Comparison of ENCODE assay signal across 21 mouse cellular contexts in the genomic region with DNA sequence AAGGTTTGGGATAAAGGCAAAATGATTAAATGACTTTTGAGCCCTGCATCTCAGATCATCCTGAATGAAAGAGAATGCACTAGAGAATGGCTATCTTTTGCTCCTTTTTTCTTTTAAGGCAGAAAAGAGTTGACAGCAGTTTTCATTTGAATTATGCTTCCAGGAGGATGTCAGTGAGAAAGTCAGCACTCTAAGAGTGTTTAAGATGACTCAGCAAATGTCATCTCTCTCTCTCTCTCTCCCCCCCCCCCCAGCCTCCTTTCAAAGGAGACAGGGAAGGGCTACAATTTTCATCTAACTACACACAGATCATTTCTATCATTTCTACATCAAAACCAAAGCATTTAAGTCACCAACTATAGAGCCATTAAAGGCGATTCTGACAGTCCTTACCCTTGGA. TPM values are rescaled to one million over a fixed set of nuclear protein-coding genes. Genes with fewer than 3 reads are reported as not detected.
DNase-seq lines count a peak whose midpoint lies in the region; TF ChIP-seq lines count a peak whose summit lies in the region.
"Had no signal": no experiment of that assay in that cellular context is flagged by ENCODE, and none has a peak within 500 bp of the region (broad histone marks: within the 10 kb centered on the region; RNA-seq: fewer than 3 reads in every experiment).

No protein-coding gene starts in this region.

- H3K27ac ChIP-seq in CH12.LX (ENCODE audit: insufficient read depth, low read depth) (no peak overlapping the region), ES-E14 (ENCODE audit: insufficient read depth, low read depth, low read length, poor library complexity, severe bottlenecking) (no peak overlapping the region)
- H3K27ac ChIP-seq in embryonic fibroblast, embryonic 13.5 days (ENCODE audit: insufficient read depth, low read length), result peak overlapping the region; percentile 18

- H3K36me3 ChIP-seq in CH12.LX (replicated peaks in 1 of 2; ENCODE audit: control insufficient read depth in 1 of 2, insufficient read depth in 1 of 2, low read length in 1 of 2), result no peaks in the 10 kb centered on the region
- no peaks in the 10 kb centered on the region for H3K36me3 ChIP-seq in ES-E14 (ENCODE audit: control insufficient read depth, insufficient read depth, low read length, poor library complexity, severe bottlenecking)
- H3K36me3 ChIP-seq: G1E had no signal

- TF ChIP-seq EP300 in CH12.LX (IDR thresholded peaks at IDR 0.05; ENCODE audit: low read length), result no peak

- H3K4me1 ChIP-seq in CH12.LX (ENCODE audit: control insufficient read depth in 1 of 2, insufficient read depth in 2 of 2) (no peaks in the 10 kb centered on the region), ES-E14 (ENCODE audit: control insufficient read depth in 2 of 2, insufficient read depth in 2 of 2, low read length in 2 of 2, poor library complexity in 1 of 2) (no peaks in the 10 kb centered on the region)
- peaks cover 2% of the 10 kb centered on the region; the same call in 1 of the 2 replicates for H3K4me1 ChIP-seq in embryonic fibroblast, embryonic 13.5 days (ENCODE audit: control insufficient read depth, insufficient read depth, low read length)

- intact Hi-C loops in left cerebral cortex, postnatal 14 days (cut with DNase I), result no loop called here

- no peak overlapping the region for H3K9ac ChIP-seq in CH12.LX (ENCODE audit: insufficient read depth, low read depth)
- no peak overlapping the region for H3K9ac ChIP-seq in ES-E14 (ENCODE audit: insufficient read depth, low read depth, low read length, poor library complexity, severe bottlenecking)

- no peaks in the 10 kb centered on the region for H3K79me2 ChIP-seq in CH12.LX (replicated peaks; ENCODE audit: control insufficient read depth, extremely low read depth, insufficient read depth, poor library complexity, severe bottlenecking)

- DNase-seq in CH12.LX (ENCODE audit: extremely low read depth) (no peak), ES-E14 (ENCODE audit: low read depth, low spot score) (no peak)
- DNase-seq in layer of hippocampus, postnatal 10 days (ENCODE audit: low spot score in 2 of 2), result no peak
- no peak for DNase-seq in heart, adult 11 months
- no peak for DNase-seq in left cerebral cortex, postnatal 14 days (ENCODE audit: low spot score in 2 of 2)
- DNase-seq: adrenal gland, adult 2 months; adrenal gland, adult 8-10 months; adrenal gland, postnatal 10 days; adrenal gland, postnatal 14 days; adrenal gland, postnatal 25 days; adrenal gland, postnatal 36 days; B cell, adult 2 months; cerebellum, adult 11 months; cerebellum, adult 11-12 months; cerebellum, adult 18-20 months; cerebellum, adult 2 months; cerebellum, adult 8-10 months had no signal

- no peak for TF ChIP-seq RAD21 in CH12.LX (IDR thresholded peaks at IDR 0.05; ENCODE audit: low read depth, low read length)

- in situ Hi-C loops in CH12.LX (cut with MboI; ENCODE audit: low pct_ligation_motif_present, low pct_unique_long_range_greater_than_20kb, low sequenced_read_pairs) (no loop called here), ES-E14 (cut with MboI; ENCODE audit: low sequenced_read_pairs in 2 of 2, unreplicated experiment in 2 of 2) (no loop called here)

- H3K27me3 ChIP-seq in CH12.LX (replicated peaks), result no peaks in the 10 kb centered on the region
- H3K27me3 ChIP-seq: Patski had no signal

- dilution Hi-C loops in CH12.LX (cut with MboI; ENCODE audit: extremely low pct_ligation_motif_present, extremely low pct_unique_long_range_greater_than_20kb, low sequenced_read_pairs), result no loop called here

- H3K4me3 ChIP-seq in CH12.LX (replicated peaks in 1 of 3; ENCODE audit: low read depth in 2 of 3, low read length in 2 of 3, poor library complexity in 1 of 3) (no peak overlapping the region), ES-E14 (ENCODE audit: insufficient read depth in 1 of 2, low read depth in 1 of 2, low read length in 2 of 2, poor library complexity in 1 of 2, severe bottlenecking in 1 of 2) (no peak overlapping the region)
- no peak overlapping the region for H3K4me3 ChIP-seq in embryonic fibroblast, embryonic 13.5 days (ENCODE audit: insufficient read depth, low read length)

- H3K4me2 ChIP-seq in CH12.LX (ENCODE audit: insufficient read depth, low read depth, poor library complexity, severe bottlenecking), result no peak overlapping the region

- no peak for TF ChIP-seq CTCF in CH12.LX (conservative IDR thresholded peaks at IDR 0.05 in 1 of 2, IDR thresholded peaks at IDR 0.05 in 1 of 2; ENCODE audit: low read depth in 2 of 2, low read length in 2 of 2)
- no peak for TF ChIP-seq CTCF in embryonic fibroblast, embryonic 13.5 days (IDR thresholded peaks at IDR 0.05; ENCODE audit: borderline replicate concordance, insufficient read depth, low read length)

- H3K9me3 ChIP-seq in CH12.LX (replicated peaks; ENCODE audit: low read length) (no peaks in the 10 kb centered on the region), ES-E14 (ENCODE audit: control insufficient read depth, insufficient read depth, low read depth, low read length) (no peaks in the 10 kb centered on the region)

- no peak for TF ChIP-seq POLR2A in CH12.LX (IDR thresholded peaks at IDR 0.05; ENCODE audit: low read depth, low read length)
- no peak for TF ChIP-seq POLR2A in embryonic fibroblast, embryonic 13.5 days (IDR thresholded peaks at IDR 0.05; ENCODE audit: low read depth, low read length)

TF ChIP-seq in CH12.LX, 34 proteins besides CTCF, POLR2A, EP300 and RAD21:
- TF ChIP-seq ETS1 (conservative IDR thresholded peaks at IDR 0.05; ENCODE audit: low read depth, low read length), result no peak
- peak; percentile 62; the same call in 1 of the 2 replicates for TF ChIP-seq MAFK (IDR thresholded peaks at IDR 0.05; ENCODE audit: insufficient replicate concordance, low read length)

TF ChIP-seq in ES-E14, 5 proteins besides CTCF, POLR2A, EP300 and RAD21:
- TF ChIP-seq CHD2 (IDR thresholded peaks at IDR 0.05; ENCODE audit: low read depth, low read length) (no peak), MAFK (IDR thresholded peaks at IDR 0.05; ENCODE audit: insufficient read depth, low read depth, low read length) (peak; percentile 82)

RNA-seq across cellular contexts. Expression of a gene that starts 31.9 kb away (rescaled TPM):
- total RNA-seq in CH12.LX (2012; rRNA removed) (0.08 TPM in 1 of 2 replicates, not detected in the other), CH12.LX (2014; rRNA removed) (0.67 TPM in 1 of 2 replicates, not detected in the other), ES-E14 (2012; rRNA removed) (1.7 and 4.4 TPM in 2 replicates)
- polyA plus RNA-seq in CH12.LX (2012; ENCODE audit: insufficient read length, low read depth), result 0.35 TPM in 1 of 2 replicates, not detected in the other
- not detected in 2 replicates for polyA plus RNA-seq in embryonic fibroblast, embryonic 13.5 days (2011; ENCODE audit: insufficient read length, low read depth, missing spikeins)
- under 1 TPM; 0.62 to 0.69 TPM for total RNA-seq in layer of hippocampus, postnatal 10 days (2021)
- 1 to 10 TPM in 1 of 2 experiments, under 1 TPM in 1; 0.68 to 1.2 TPM for total RNA-seq in left cerebral cortex, postnatal 14 days (2021)
- polyA plus RNA-seq: adrenal gland, adult 2 months; CD4-positive, CD25-positive, alpha-beta regulatory T cell, adult 4 months; G1E had no signal
